Mouse (Mus musculus): ENCODE data around the gene Atp5j2. TPM values are rescaled to one million over a fixed set of nuclear protein-coding genes. Genes with fewer than 3 reads are reported as not detected.
A peak's percentile ranks its signal among the peaks of the same experiment; 100 is the strongest.

Atp5j2 gene
- polyA plus RNA-seq, 1 experiment from 2014 or later, result 493 TPM

- no peaks in the 10 kb centered on the region; the same call in 1 of the 2 replicates for H3K36me3 ChIP-seq (replicated peaks; ENCODE audit: control insufficient read depth, insufficient read depth, low read depth, low read length)
- H3K9ac ChIP-seq (replicated peaks; ENCODE audit: low read length), result peak within 1 kb of the TSS; percentile 97
Observed at GRCm38 (mm10) chr5:145166536-145167305, 25.1 kb downstream of the Atp5j2 start, which contains the start of the genes Ptcd1 and Cpsf4. Gene Ptcd1 (minus strand): TSS chr5:145167108. Gene Cpsf4 (plus strand): TSS chr5:145167213.

GRCm38 (mm10) chr5:145165184-145165583, 26.7 kb downstream of the Atp5j2 start:
- Histone ChIP-seq H3K9me3 (replicated peaks; ENCODE audit: control insufficient read depth, low read length) (no peaks in the 10 kb centered on the region), H3K9ac (replicated peaks; ENCODE audit: low read length) (no peak overlapping the region), H3K4me1 (ENCODE audit: control insufficient read depth, insufficient read depth, low read length) (no peaks in the 10 kb centered on the region), H3K4me2 (ENCODE audit: low read depth, low read length) (no peak overlapping the region), H3K36me3 (replicated peaks; ENCODE audit: control insufficient read depth, insufficient read depth, low read depth, low read length) (no peaks in the 10 kb centered on the region; the same call in 1 of the 2 replicates), H3K4me3 (ENCODE audit: low read depth, low read length) (no peak overlapping the region), H3K27ac (replicated peaks; ENCODE audit: low read depth, low read length) (no peak overlapping the region), H3K27me3 (ENCODE audit: control insufficient read depth, insufficient read depth, low read length) (no peaks in the 10 kb centered on the region)
- DNase-seq (ENCODE audit: low spot score) (no peak), ATAC-seq (replicated peaks; ENCODE audit: insufficient number of reproducible peaks, low FRiP score, low TSS enrichment, low read depth) (no peak)
- 83% methylated on average over 15 of the region's 15 CpGs for WGBS

More at GRCm38 (mm10) chr5:145166536-145167305, 25.1 kb downstream of the Atp5j2 start, which contains the start of the genes Ptcd1 and Cpsf4:
- Histone ChIP-seq H3K27me3 (ENCODE audit: control insufficient read depth, insufficient read depth, low read length) (no peaks in the 10 kb centered on the region), H3K4me2 (ENCODE audit: low read depth, low read length) (peak within 1 kb of the TSS; percentile 69), H3K27ac (replicated peaks; ENCODE audit: low read depth, low read length) (peak within 1 kb of the TSS; percentile 71), H3K9me3 (replicated peaks; ENCODE audit: control insufficient read depth, low read length) (no peaks in the 10 kb centered on the region), H3K4me1 (ENCODE audit: control insufficient read depth, insufficient read depth, low read length) (no peaks in the 10 kb centered on the region), H3K4me3 (ENCODE audit: low read depth, low read length) (peak within 1 kb of the TSS; percentile 95)
- ATAC-seq (replicated peaks; ENCODE audit: insufficient number of reproducible peaks, low FRiP score, low TSS enrichment, low read depth) (peak; percentile 96), DNase-seq (ENCODE audit: low spot score) (peak; percentile 100)
- WGBS, result under 1% methylated on average over 49 of the region's 51 CpGs

GRCm38 (mm10) chr5:145164710-145165109, 27.2 kb downstream of the Atp5j2 start:
- Histone ChIP-seq H3K9ac (replicated peaks; ENCODE audit: low read length) (no peak overlapping the region), H3K27ac (replicated peaks; ENCODE audit: low read depth, low read length) (no peak overlapping the region), H3K9me3 (replicated peaks; ENCODE audit: control insufficient read depth, low read length) (no peaks in the 10 kb centered on the region), H3K36me3 (replicated peaks; ENCODE audit: control insufficient read depth, insufficient read depth, low read depth, low read length) (no peaks in the 10 kb centered on the region; the same call in 1 of the 2 replicates), H3K27me3 (ENCODE audit: control insufficient read depth, insufficient read depth, low read length) (no peaks in the 10 kb centered on the region), H3K4me2 (ENCODE audit: low read depth, low read length) (no peak overlapping the region), H3K4me1 (ENCODE audit: control insufficient read depth, insufficient read depth, low read length) (no peaks in the 10 kb centered on the region), H3K4me3 (ENCODE audit: low read depth, low read length) (no peak overlapping the region)
- ATAC-seq (replicated peaks; ENCODE audit: insufficient number of reproducible peaks, low FRiP score, low TSS enrichment, low read depth) (no peak), DNase-seq (ENCODE audit: low spot score) (no peak)
- WGBS, result 77% methylated on average over 3 of the region's 3 CpGs

DNA sequence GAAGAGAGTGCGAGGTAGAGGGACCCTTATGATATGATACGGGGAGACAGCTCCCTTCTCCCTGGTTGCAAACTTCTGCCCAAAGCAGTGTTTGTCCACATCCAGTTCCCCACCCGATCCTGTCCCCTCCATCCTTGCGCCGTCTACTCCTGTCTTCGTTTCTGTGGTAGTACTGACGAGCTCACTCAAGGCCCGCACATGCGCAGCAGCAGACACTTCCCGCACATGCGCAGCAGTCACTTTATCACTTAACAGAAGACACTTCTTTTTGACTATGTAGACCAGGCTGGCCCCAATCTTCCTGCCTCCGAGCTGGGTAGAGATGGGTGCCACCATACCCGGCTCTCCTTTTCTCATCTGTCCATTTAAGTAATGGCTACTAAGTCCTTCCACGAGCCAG, 30.5 kb downstream of the Atp5j2 start:
- H3K4me3 ChIP-seq (ENCODE audit: low read depth, low read length), result no peak overlapping the region
- no peak for ATAC-seq (replicated peaks; ENCODE audit: insufficient number of reproducible peaks, low FRiP score, low TSS enrichment, low read depth)
- H3K36me3 ChIP-seq (replicated peaks; ENCODE audit: control insufficient read depth, insufficient read depth, low read depth, low read length), result peaks cover 4% of the 10 kb centered on the region; the same call in 1 of the 2 replicates
- H3K27ac ChIP-seq (replicated peaks; ENCODE audit: low read depth, low read length), result no peak overlapping the region
- H3K9ac ChIP-seq (replicated peaks; ENCODE audit: low read length), result no peak overlapping the region
- H3K9me3 ChIP-seq (replicated peaks; ENCODE audit: control insufficient read depth, low read length), result no peaks in the 10 kb centered on the region
- WGBS, result 94% methylated on average over 14 of the region's 14 CpGs
- H3K4me2 ChIP-seq (ENCODE audit: low read depth, low read length), result no peak overlapping the region
- H3K4me1 ChIP-seq (ENCODE audit: control insufficient read depth, insufficient read depth, low read length), result no peaks in the 10 kb centered on the region
- no peaks in the 10 kb centered on the region for H3K27me3 ChIP-seq (ENCODE audit: control insufficient read depth, insufficient read depth, low read length)
- DNase-seq (ENCODE audit: low spot score), result no peak

GRCm38 (mm10) chr5:145152690-145153089, 39.2 kb downstream of the Atp5j2 start:
- H3K4me1 ChIP-seq (ENCODE audit: control insufficient read depth, insufficient read depth, low read length), result no peaks in the 10 kb centered on the region

DNA sequence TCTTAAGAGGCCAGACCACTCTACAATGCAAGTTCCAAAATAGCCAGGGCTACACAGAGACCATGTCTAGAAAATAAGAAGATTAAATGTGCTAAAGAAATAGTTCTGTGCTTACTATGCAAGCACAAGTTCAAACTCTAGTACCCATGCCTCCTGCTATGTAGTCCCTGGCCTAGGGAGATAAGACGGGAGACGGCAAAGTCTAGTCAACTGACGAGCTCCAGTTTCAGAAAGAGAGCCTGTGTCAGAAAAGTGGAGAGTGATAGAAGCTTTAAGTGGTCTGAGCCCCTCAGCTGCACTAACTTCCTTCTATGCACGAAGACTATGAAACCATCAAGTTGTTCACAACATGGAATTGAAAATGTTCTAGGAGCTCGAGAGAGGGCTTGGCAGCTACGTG, 42.6 kb downstream of the Atp5j2 start:
- Histone ChIP-seq H3K9ac (replicated peaks; ENCODE audit: low read length) (no peak overlapping the region), H3K4me2 (ENCODE audit: low read depth, low read length) (no peak overlapping the region), H3K27me3 (ENCODE audit: control insufficient read depth, insufficient read depth, low read length) (no peaks in the 10 kb centered on the region), H3K4me3 (ENCODE audit: low read depth, low read length) (no peak overlapping the region), H3K4me1 (ENCODE audit: control insufficient read depth, insufficient read depth, low read length) (no peaks in the 10 kb centered on the region), H3K27ac (replicated peaks; ENCODE audit: low read depth, low read length) (no peak overlapping the region), H3K36me3 (replicated peaks; ENCODE audit: control insufficient read depth, insufficient read depth, low read depth, low read length) (peaks cover 10% of the 10 kb centered on the region), H3K9me3 (replicated peaks; ENCODE audit: control insufficient read depth, low read length) (no peaks in the 10 kb centered on the region)
- 88% methylated on average over 6 of the region's 6 CpGs for WGBS
- ATAC-seq (replicated peaks; ENCODE audit: insufficient number of reproducible peaks, low FRiP score, low TSS enrichment, low read depth) (no peak), DNase-seq (ENCODE audit: low spot score) (no peak)

More at GRCm38 (mm10) chr5:145152690-145153089, 39.2 kb downstream of the Atp5j2 start:
- DNase-seq (ENCODE audit: low spot score) (no peak), ATAC-seq (replicated peaks; ENCODE audit: insufficient number of reproducible peaks, low FRiP score, low TSS enrichment, low read depth) (no peak)
- 93% methylated on average over 5 of the region's 5 CpGs for WGBS
- Histone ChIP-seq H3K9me3 (replicated peaks; ENCODE audit: control insufficient read depth, low read length) (no peaks in the 10 kb centered on the region), H3K4me3 (ENCODE audit: low read depth, low read length) (no peak overlapping the region), H3K4me2 (ENCODE audit: low read depth, low read length) (no peak overlapping the region), H3K36me3 (replicated peaks; ENCODE audit: control insufficient read depth, insufficient read depth, low read depth, low read length) (peaks cover 10% of the 10 kb centered on the region), H3K9ac (replicated peaks; ENCODE audit: low read length) (no peak overlapping the region), H3K27ac (replicated peaks; ENCODE audit: low read depth, low read length) (no peak overlapping the region), H3K27me3 (ENCODE audit: control insufficient read depth, insufficient read depth, low read length) (no peaks in the 10 kb centered on the region)

- no peak overlapping the region for H3K9ac ChIP-seq (replicated peaks; ENCODE audit: low read length)
- H3K4me3 ChIP-seq (ENCODE audit: low read depth, low read length), result no peak overlapping the region
- DNase-seq (ENCODE audit: low spot score), result no peak
- ATAC-seq (replicated peaks; ENCODE audit: insufficient number of reproducible peaks, low FRiP score, low TSS enrichment, low read depth), result no peak
- no peak overlapping the region for H3K4me2 ChIP-seq (ENCODE audit: low read depth, low read length)
- WGBS, result 93% methylated on average over 5 of the region's 5 CpGs
- H3K4me1 ChIP-seq (ENCODE audit: control insufficient read depth, insufficient read depth, low read length), result no peaks in the 10 kb centered on the region
- H3K9me3 ChIP-seq (replicated peaks; ENCODE audit: control insufficient read depth, low read length), result no peaks in the 10 kb centered on the region
- no peaks in the 10 kb centered on the region for H3K27me3 ChIP-seq (ENCODE audit: control insufficient read depth, insufficient read depth, low read length)
- H3K27ac ChIP-seq (replicated peaks; ENCODE audit: low read depth, low read length), result no peak overlapping the region
- peaks cover 10% of the 10 kb centered on the region for H3K36me3 ChIP-seq (replicated peaks; ENCODE audit: control insufficient read depth, insufficient read depth, low read depth, low read length)
Observed at GRCm38 (mm10) chr5:145147748-145148147, 44.1 kb downstream of the Atp5j2 start.

GRCm38 (mm10) chr5:145140611-145141010, 51.3 kb downstream of the Atp5j2 start:
- H3K4me1 ChIP-seq (ENCODE audit: control insufficient read depth, insufficient read depth, low read length), result no peaks in the 10 kb centered on the region
- peaks cover 6% of the 10 kb centered on the region for H3K36me3 ChIP-seq (replicated peaks; ENCODE audit: control insufficient read depth, insufficient read depth, low read depth, low read length)
- WGBS, result 1% methylated on average over 18 of the region's 18 CpGs
- no peaks in the 10 kb centered on the region for H3K9me3 ChIP-seq (replicated peaks; ENCODE audit: control insufficient read depth, low read length)
- H3K4me2 ChIP-seq (ENCODE audit: low read depth, low read length), result peak overlapping the region; percentile 53
- H3K9ac ChIP-seq (replicated peaks; ENCODE audit: low read length), result peak overlapping the region; percentile 95
- no peak for DNase-seq (ENCODE audit: low spot score)
- peak overlapping the region; percentile 95 for H3K4me3 ChIP-seq (ENCODE audit: low read depth, low read length)
- H3K27me3 ChIP-seq (ENCODE audit: control insufficient read depth, insufficient read depth, low read length), result no peaks in the 10 kb centered on the region
- H3K27ac ChIP-seq (replicated peaks; ENCODE audit: low read depth, low read length), result peak overlapping the region; percentile 76
- no peak for ATAC-seq (replicated peaks; ENCODE audit: insufficient number of reproducible peaks, low FRiP score, low TSS enrichment, low read depth)

Measured in embryonic facial prominence, embryonic 11.5 days (tissue).